ENCODE assay signal across 8 mouse cellular contexts in the genomic region with DNA sequence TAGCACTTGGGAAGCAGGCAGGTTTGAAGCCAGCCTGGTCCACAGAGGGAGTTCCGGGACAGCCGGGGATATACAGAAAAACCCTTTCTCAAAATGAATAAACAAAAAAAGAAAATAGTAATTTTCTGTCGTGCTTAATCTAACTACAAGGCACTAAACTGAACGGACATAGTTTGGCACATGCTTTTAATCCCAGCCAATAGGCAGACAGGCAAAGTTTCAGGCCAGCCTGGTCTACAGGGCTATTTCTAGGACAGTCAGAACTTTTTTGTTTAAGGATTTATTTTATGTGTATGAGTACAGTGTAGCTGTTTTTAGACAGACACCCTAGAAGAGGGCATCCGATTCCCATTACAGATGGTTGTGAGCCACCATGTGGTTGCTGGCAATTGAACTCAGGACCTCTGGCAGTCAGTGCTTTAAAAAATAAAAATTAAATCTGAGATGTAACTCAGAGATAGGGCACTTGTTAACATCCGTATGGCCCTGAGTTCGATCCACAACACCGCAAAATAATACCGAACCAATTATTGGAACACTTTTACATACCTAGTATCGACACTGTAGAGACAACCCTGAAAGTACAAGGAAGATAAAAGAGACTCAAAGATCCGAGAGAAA. TPM values are rescaled to one million over a fixed set of nuclear protein-coding genes. Genes with fewer than 3 reads are reported as not detected.
DNase-seq lines count a peak whose midpoint lies in the region; ATAC-seq and TF ChIP-seq lines count a peak whose summit lies in the region.

No protein-coding gene starts in this region.

- no peaks in the 10 kb centered on the region for H3K9me3 ChIP-seq in lung, embryonic 14.5 days (ENCODE audit: low read depth, low read length)
- no peaks in the 10 kb centered on the region for H3K9me3 ChIP-seq in hindbrain, embryonic 13.5 days
- no peaks in the 10 kb centered on the region for H3K9me3 ChIP-seq in midbrain, embryonic 12.5 days

- peak overlapping the region; percentile 97 for H3K4me3 ChIP-seq in lung, embryonic 14.5 days (ENCODE audit: low read depth, low read length)
- H3K4me3 ChIP-seq in hindbrain, embryonic 13.5 days, result peak overlapping the region; percentile 97
- peak overlapping the region; percentile 84 for H3K4me3 ChIP-seq in midbrain, embryonic 12.5 days

- H3K27ac ChIP-seq in lung, embryonic 14.5 days (ENCODE audit: low read depth), result peak overlapping the region; percentile 100
- H3K27ac ChIP-seq in hindbrain, embryonic 13.5 days, result peak overlapping the region; percentile 85
- H3K27ac ChIP-seq in midbrain, embryonic 12.5 days (replicated peaks), result peak overlapping the region; percentile 99

- no peaks in the 10 kb centered on the region for H3K27me3 ChIP-seq in lung, embryonic 14.5 days (ENCODE audit: insufficient read depth, low read length)
- no peaks in the 10 kb centered on the region for H3K27me3 ChIP-seq in hindbrain, embryonic 13.5 days
- H3K27me3 ChIP-seq in midbrain, embryonic 12.5 days, result no peaks in the 10 kb centered on the region

- 7% methylated on average over 11 of the region's 11 CpGs for WGBS in lung, embryonic 14.5 days
- 11% methylated on average over 11 of the region's 11 CpGs for WGBS in hindbrain, embryonic 13.5 days
- WGBS in midbrain, embryonic 12.5 days, result 13% methylated on average over 11 of the region's 11 CpGs

- DNase-seq in adrenal gland, postnatal 10 days, result peak; percentile 15
- no peak for DNase-seq in adrenal gland, adult 8-10 months
- peak; percentile 43 for DNase-seq in lung, embryonic 14.5 days
- DNase-seq in lung, postnatal 4 days, result no peak
- no peak for DNase-seq in frontal cortex, postnatal 14 days (ENCODE audit: low spot score in 2 of 2)
- no peak for DNase-seq in spleen, postnatal 14 days (ENCODE audit: low spot score in 2 of 2)

- peak; percentile 14 for ATAC-seq in lung, embryonic 14.5 days (ENCODE audit: insufficient read depth)
- peak; percentile 37 for ATAC-seq in hindbrain, embryonic 13.5 days (ENCODE audit: low FRiP score)
- ATAC-seq in midbrain, embryonic 12.5 days (ENCODE audit: low FRiP score, low read depth), result peak; percentile 21

- H3K9ac ChIP-seq in lung, embryonic 14.5 days, result peak overlapping the region; percentile 82
- peak overlapping the region; percentile 83 for H3K9ac ChIP-seq in hindbrain, embryonic 13.5 days
- peak overlapping the region; percentile 94 for H3K9ac ChIP-seq in midbrain, embryonic 12.5 days (replicated peaks)

- peak overlapping the region; percentile 65 for H3K4me2 ChIP-seq in lung, embryonic 14.5 days
- H3K4me2 ChIP-seq in hindbrain, embryonic 13.5 days, result peak overlapping the region; percentile 96
- H3K4me2 ChIP-seq in midbrain, embryonic 12.5 days (replicated peaks), result peak overlapping the region; percentile 90

- no peak for TF ChIP-seq CTCF in lung, embryonic 14.5 days (IDR thresholded peaks at IDR 0.05; ENCODE audit: low read depth)

- H3K36me3 ChIP-seq in lung, embryonic 14.5 days (ENCODE audit: insufficient read depth), result 0 out of 2 replicates have a peak, but pooled peaks cover 4% of the 10 kb centered on the region
- H3K36me3 ChIP-seq in hindbrain, embryonic 13.5 days, result peaks cover 1% of the 10 kb centered on the region; the same call in 1 of the 2 replicates
- H3K36me3 ChIP-seq in midbrain, embryonic 12.5 days, result no peaks in the 10 kb centered on the region

- H3K4me1 ChIP-seq in lung, embryonic 14.5 days (ENCODE audit: insufficient read depth), result peaks cover 15% of the 10 kb centered on the region
- peaks cover 38% of the 10 kb centered on the region for H3K4me1 ChIP-seq in hindbrain, embryonic 13.5 days (replicated peaks)
- H3K4me1 ChIP-seq in midbrain, embryonic 12.5 days, result peaks cover 38% of the 10 kb centered on the region

RNA-seq across cellular contexts. Expression of gene Srsf4, which starts 0.6 kb away (rescaled TPM):
- total RNA-seq in adrenal gland, postnatal 10 days (2021), result 10 to 100 TPM; 65.9 to 68.7 TPM
- 10 to 100 TPM; 55.5 to 77.3 (median 63.0) TPM for total RNA-seq in adrenal gland, adult 8-10 months (2022)
- polyA plus RNA-seq in lung, embryonic 14.5 days (2014; fragmentation: Nextera tagmentation; extraction: Ambion mirVana), result 122 and 131 TPM in 2 replicates
- 115 and 119 TPM in 2 replicates for polyA plus RNA-seq in hindbrain, embryonic 13.5 days (2015; fragmentation: Nextera tagmentation; extraction: Ambion mirVana)
- polyA plus RNA-seq in midbrain, embryonic 12.5 days (2016; fragmentation: Nextera tagmentation; extraction: Ambion mirVana), result 166 and 167 TPM in 2 replicates

RNA-seq across cellular contexts. Expression of gene Mecr, which starts 29.5 kb away (rescaled TPM):
- 100 to 1,000 TPM; 144 to 154 TPM for total RNA-seq in adrenal gland, postnatal 10 days (2021)
- 10 to 100 TPM; 62.4 to 80.1 (median 74.6) TPM for total RNA-seq in adrenal gland, adult 8-10 months (2022)
- polyA plus RNA-seq in lung, embryonic 14.5 days (2014; fragmentation: Nextera tagmentation; extraction: Ambion mirVana), result 42.6 and 46.5 TPM in 2 replicates
- 36.9 and 38.5 TPM in 2 replicates for polyA plus RNA-seq in hindbrain, embryonic 13.5 days (2015; fragmentation: Nextera tagmentation; extraction: Ambion mirVana)
- polyA plus RNA-seq in midbrain, embryonic 12.5 days (2016; fragmentation: Nextera tagmentation; extraction: Ambion mirVana), result 35.5 and 44.5 TPM in 2 replicates

RNA-seq across cellular contexts. Expression of gene Ptpru, which starts 34.7 kb away (rescaled TPM):
- 10 to 100 TPM; 27.0 to 33.8 TPM for total RNA-seq in adrenal gland, postnatal 10 days (2021)
- total RNA-seq in adrenal gland, adult 8-10 months (2022), result 10 to 100 TPM; 40.9 to 82.9 (median 63.9) TPM
- polyA plus RNA-seq in lung, embryonic 14.5 days (2014; fragmentation: Nextera tagmentation; extraction: Ambion mirVana), result 11.9 and 12.4 TPM in 2 replicates
- polyA plus RNA-seq in hindbrain, embryonic 13.5 days (2015; fragmentation: Nextera tagmentation; extraction: Ambion mirVana), result 13.2 and 18.6 TPM in 2 replicates
- 19.4 and 30.6 TPM in 2 replicates for polyA plus RNA-seq in midbrain, embryonic 12.5 days (2016; fragmentation: Nextera tagmentation; extraction: Ambion mirVana)

RNA-seq across cellular contexts. Expression of gene Tmem200b, which starts 48.8 kb away (rescaled TPM):
- total RNA-seq in adrenal gland, postnatal 10 days (2021), result 1 to 10 TPM; 7.4 to 9.4 TPM
- 10 to 100 TPM in 3 of 4 experiments, 1 to 10 TPM in 1; 9.0 to 11.7 (median 10.9) TPM for total RNA-seq in adrenal gland, adult 8-10 months (2022)
- polyA plus RNA-seq in lung, embryonic 14.5 days (2014; fragmentation: Nextera tagmentation; extraction: Ambion mirVana), result 2.6 and 3.1 TPM in 2 replicates
- not detected in 2 replicates for polyA plus RNA-seq in hindbrain, embryonic 13.5 days (2015; fragmentation: Nextera tagmentation; extraction: Ambion mirVana)
- 0.64 and 0.99 TPM in 2 replicates for polyA plus RNA-seq in midbrain, embryonic 12.5 days (2016; fragmentation: Nextera tagmentation; extraction: Ambion mirVana)

Comparison
In these comparisons a context has a peak if more than half of its experiments do, and no peak if none do; other contexts are left out.
1. DNase-seq: peak in adrenal gland, postnatal 10 days (single experiment) and lung, embryonic 14.5 days (single experiment); none in adrenal gland, adult 8-10 months (single experiment), lung, postnatal 4 days (0 of 2), frontal cortex, postnatal 14 days (0 of 2) and spleen, postnatal 14 days (0 of 2).
2. Peak in every context shown above with its lines, with median percentiles within 50 percentile points of each other: ATAC-seq, H3K27ac ChIP-seq, H3K4me2 ChIP-seq, H3K4me3 ChIP-seq and H3K9ac ChIP-seq.